Mouse (Mus musculus): ENCODE data around the gene Srcin1. TPM values are rescaled to one million over a fixed set of nuclear protein-coding genes. Genes with fewer than 3 reads are reported as not detected.

Gene Srcin1
- polyA plus RNA-seq, 1 experiment from 2014 or later = 6.7 TPM

- ATAC-seq (ENCODE audit: low FRiP score) = peak; percentile 46; the same call in 1 of the 2 replicates
- Histone ChIP-seq H3K4me2 (replicated peaks) (peak overlapping the region; percentile 97), H3K27me3 (peaks cover 90% of the 10 kb centered on the region), H3K4me3 (peak overlapping the region; percentile 52), H3K9me3 (replicated peaks) (no peaks in the 10 kb centered on the region), H3K4me1 (peaks cover 39% of the 10 kb centered on the region), H3K9ac (peak overlapping the region; percentile 69), H3K27ac (no peak overlapping the region), H3K36me3 (0 out of 2 replicates have a peak, but pooled peaks cover 5% of the 10 kb centered on the region)
- under 1% methylated on average over 57 of the region's 73 CpGs for WGBS
These were observed 29.1 kb downstream of the Srcin1 start for GRCm38 (mm10) chr11:97546804-97547411.

GRCm38 (mm10) chr11:97545808-97546560, 30.0 kb downstream of the Srcin1 start:
- H3K9ac ChIP-seq = peak overlapping the region; percentile 69
- peak overlapping the region; percentile 97 for H3K4me2 ChIP-seq (replicated peaks)
- no peak overlapping the region for H3K27ac ChIP-seq
- 4% methylated on average over 25 of the region's 26 CpGs for WGBS
- no peak for ATAC-seq (ENCODE audit: low FRiP score)
- H3K27me3 ChIP-seq = peaks cover 85% of the 10 kb centered on the region
- H3K4me3 ChIP-seq = peak overlapping the region; percentile 52
- peaks cover 36% of the 10 kb centered on the region for H3K4me1 ChIP-seq
- H3K9me3 ChIP-seq (replicated peaks) = no peaks in the 10 kb centered on the region
- H3K36me3 ChIP-seq = 0 out of 2 replicates have a peak, but pooled peaks cover 9% of the 10 kb centered on the region

GRCm38 (mm10) chr11:97543883-97544282, 32.1 kb downstream of the Srcin1 start:
- peaks cover 74% of the 10 kb centered on the region for H3K27me3 ChIP-seq
- no peak for ATAC-seq (ENCODE audit: low FRiP score)

GRCm38 (mm10) chr11:97543181-97543733, 32.7 kb downstream of the Srcin1 start:
- H3K36me3 ChIP-seq = 0 out of 2 replicates have a peak, but pooled peaks cover 9% of the 10 kb centered on the region
- 51% methylated on average over 12 of the region's 12 CpGs for WGBS
- H3K4me1 ChIP-seq = peaks cover 50% of the 10 kb centered on the region
- H3K27ac ChIP-seq = no peak overlapping the region
- H3K9ac ChIP-seq = no peak overlapping the region
- no peak for ATAC-seq (ENCODE audit: low FRiP score)
- H3K9me3 ChIP-seq (replicated peaks) = no peaks in the 10 kb centered on the region
- peaks cover 72% of the 10 kb centered on the region for H3K27me3 ChIP-seq
- no peak overlapping the region for H3K4me3 ChIP-seq
- no peak overlapping the region for H3K4me2 ChIP-seq (replicated peaks)

More at GRCm38 (mm10) chr11:97543883-97544282, 32.1 kb downstream of the Srcin1 start:
- 83% methylated on average over 9 of the region's 9 CpGs for WGBS
- Histone ChIP-seq H3K27ac (no peak overlapping the region), H3K4me1 (peaks cover 50% of the 10 kb centered on the region), H3K9ac (no peak overlapping the region), H3K36me3 (0 out of 2 replicates have a peak, but pooled peaks cover 9% of the 10 kb centered on the region), H3K9me3 (replicated peaks) (no peaks in the 10 kb centered on the region), H3K4me2 (replicated peaks) (no peak overlapping the region), H3K4me3 (no peak overlapping the region)

- no peak overlapping the region for H3K4me2 ChIP-seq (replicated peaks)
- ATAC-seq (ENCODE audit: low FRiP score) = no peak
- peaks cover 51% of the 10 kb centered on the region for H3K4me1 ChIP-seq
- no peaks in the 10 kb centered on the region for H3K9me3 ChIP-seq (replicated peaks)
- H3K4me3 ChIP-seq = no peak overlapping the region
- H3K27ac ChIP-seq = no peak overlapping the region
- H3K9ac ChIP-seq = no peak overlapping the region
- H3K36me3 ChIP-seq = 0 out of 2 replicates have a peak, but pooled peaks cover 9% of the 10 kb centered on the region
- peaks cover 72% of the 10 kb centered on the region for H3K27me3 ChIP-seq
- WGBS = 72% methylated on average over 22 of the region's 22 CpGs
These were observed 33.5 kb downstream of the Srcin1 start for GRCm38 (mm10) chr11:97542171-97543150.

GRCm38 (mm10) chr11:97540604-97541003, 35.4 kb downstream of the Srcin1 start:
- 58% methylated on average over 3 of the region's 3 CpGs for WGBS
- no peak for ATAC-seq (ENCODE audit: low FRiP score)
- Histone ChIP-seq H3K27ac (no peak overlapping the region), H3K9me3 (replicated peaks) (no peaks in the 10 kb centered on the region), H3K4me2 (replicated peaks) (no peak overlapping the region), H3K4me3 (no peak overlapping the region), H3K36me3 (0 out of 2 replicates have a peak, but pooled peaks cover 9% of the 10 kb centered on the region), H3K27me3 (peaks cover 72% of the 10 kb centered on the region), H3K9ac (no peak overlapping the region), H3K4me1 (peaks cover 47% of the 10 kb centered on the region)

DNA sequence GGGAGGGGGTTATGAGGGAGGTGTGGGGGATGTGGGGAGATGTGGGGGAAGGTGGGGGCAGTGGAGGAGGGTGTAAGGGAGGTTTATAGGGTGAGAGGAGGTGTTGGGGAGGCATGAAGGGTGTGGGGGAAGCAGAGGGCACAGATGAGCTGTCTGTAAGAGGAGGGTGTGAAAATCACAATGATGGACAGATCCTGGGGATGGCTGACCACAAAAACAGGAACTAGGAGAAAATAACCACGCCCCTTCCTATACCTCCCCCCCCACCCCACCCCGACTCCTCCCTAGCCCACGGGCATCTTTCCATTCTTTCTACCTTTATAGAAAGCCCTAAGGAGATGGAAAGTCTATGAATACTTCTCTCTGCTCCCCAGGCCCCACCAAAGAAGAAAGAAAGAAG, 35.9 kb downstream of the Srcin1 start:
- H3K9ac ChIP-seq = no peak overlapping the region
- no peak overlapping the region for H3K4me2 ChIP-seq (replicated peaks)
- 0 out of 2 replicates have a peak, but pooled peaks cover 9% of the 10 kb centered on the region for H3K36me3 ChIP-seq
- ATAC-seq (ENCODE audit: low FRiP score) = no peak
- no peaks in the 10 kb centered on the region for H3K9me3 ChIP-seq (replicated peaks)
- H3K27ac ChIP-seq = no peak overlapping the region
- peaks cover 48% of the 10 kb centered on the region for H3K4me1 ChIP-seq
- 63% methylated on average over 3 of the region's 3 CpGs for whole genome bisulfite sequencing
- peaks cover 72% of the 10 kb centered on the region for H3K27me3 ChIP-seq
- no peak overlapping the region for H3K4me3 ChIP-seq

GRCm38 (mm10) chr11:97539622-97540021, 36.4 kb downstream of the Srcin1 start:
- peaks cover 53% of the 10 kb centered on the region for H3K4me1 ChIP-seq
- H3K27ac ChIP-seq = no peak overlapping the region
- peaks cover 72% of the 10 kb centered on the region for H3K27me3 ChIP-seq
- H3K36me3 ChIP-seq = 0 out of 2 replicates have a peak, but pooled peaks cover 9% of the 10 kb centered on the region
- no peaks in the 10 kb centered on the region for H3K9me3 ChIP-seq (replicated peaks)
- no peak overlapping the region for H3K9ac ChIP-seq
- no peak overlapping the region for H3K4me3 ChIP-seq
- ATAC-seq (ENCODE audit: low FRiP score) = no peak
- WGBS = 54% methylated on average over 5 of the region's 5 CpGs
- H3K4me2 ChIP-seq (replicated peaks) = no peak overlapping the region

DNA sequence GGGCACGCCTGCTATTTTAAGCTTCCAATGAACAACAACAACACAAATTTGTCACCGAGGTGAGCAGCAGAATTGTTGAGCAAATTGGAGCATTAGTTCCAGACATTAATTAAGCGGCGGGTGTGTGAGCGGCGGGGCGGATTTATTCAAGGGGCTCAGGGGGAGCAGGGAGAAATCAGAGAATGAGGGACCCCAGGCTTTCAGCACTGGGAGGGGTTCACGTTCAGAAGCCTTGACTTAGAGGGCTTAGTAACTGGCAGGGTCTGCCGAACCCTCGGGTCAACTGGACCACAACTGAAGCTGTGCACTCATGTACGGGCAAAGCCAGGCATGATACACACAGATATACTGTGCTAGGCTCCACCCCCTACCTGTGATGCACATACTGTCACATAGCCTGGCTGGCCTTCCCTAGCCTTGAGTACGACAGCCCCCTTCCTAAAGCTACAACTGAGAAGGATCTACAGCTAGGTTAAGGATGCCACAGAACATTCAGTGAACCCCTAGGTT, 38.4 kb downstream of the Srcin1 start:
- H3K9me3 ChIP-seq (replicated peaks) = no peaks in the 10 kb centered on the region
- no peak for ATAC-seq (ENCODE audit: low FRiP score)
- peaks cover 12% of the 10 kb centered on the region for H3K36me3 ChIP-seq
- peaks cover 55% of the 10 kb centered on the region for H3K4me1 ChIP-seq
- H3K4me2 ChIP-seq (replicated peaks) = peak overlapping the region; percentile 55
- peaks cover 81% of the 10 kb centered on the region for H3K27me3 ChIP-seq
- WGBS = 18% methylated on average over 12 of the region's 12 CpGs
- H3K9ac ChIP-seq = peak overlapping the region; percentile 4; the same call in 1 of the 2 replicates
- no peak overlapping the region for H3K27ac ChIP-seq
- H3K4me3 ChIP-seq = no peak overlapping the region

DNA sequence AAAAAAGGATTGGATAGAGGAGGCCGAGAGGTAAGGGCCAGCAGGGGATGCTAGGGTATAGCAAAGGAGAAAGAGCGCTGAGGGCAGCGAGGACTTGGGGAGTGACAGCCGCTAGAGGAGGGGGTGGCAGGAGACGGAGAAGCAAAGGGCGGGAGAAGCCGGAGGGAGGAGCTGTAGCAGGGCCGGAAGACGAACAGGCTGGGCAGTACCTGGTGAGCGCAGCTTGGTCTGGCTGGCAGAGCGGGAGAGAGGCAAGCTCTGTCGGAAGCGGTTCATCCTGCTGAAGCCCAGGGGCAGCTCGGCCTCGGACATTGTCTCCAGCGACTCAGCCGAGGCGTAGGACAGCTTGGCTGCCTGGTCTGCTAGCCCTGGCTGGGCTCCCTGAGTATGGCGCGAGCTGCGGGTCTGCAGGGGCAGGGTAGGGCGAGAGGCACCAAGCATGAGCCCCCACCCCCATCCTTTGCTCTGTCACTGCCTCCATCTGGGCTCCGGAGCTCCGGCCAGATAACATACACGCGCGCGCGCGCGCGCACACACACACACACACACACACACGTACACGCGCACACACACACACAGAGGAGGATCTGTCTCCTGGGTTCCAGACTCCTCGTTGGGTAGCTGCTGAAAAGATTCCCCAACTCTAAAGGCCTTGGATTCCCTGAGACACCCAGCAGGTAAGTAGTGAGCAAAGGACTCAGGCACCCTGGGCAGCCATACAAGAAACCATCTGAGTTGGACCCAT, 39.0 kb downstream of the Srcin1 start:
- WGBS = under 1% methylated on average over 25 of the region's 36 CpGs
- Histone ChIP-seq H3K9me3 (replicated peaks) (no peaks in the 10 kb centered on the region), H3K27ac (no peak overlapping the region), H3K4me1 (peaks cover 58% of the 10 kb centered on the region), H3K4me3 (peak overlapping the region; percentile 31), H3K4me2 (replicated peaks) (peak overlapping the region; percentile 55), H3K36me3 (peaks cover 8% of the 10 kb centered on the region), H3K27me3 (peaks cover 82% of the 10 kb centered on the region), H3K9ac (peak overlapping the region; percentile 38)
- ATAC-seq (ENCODE audit: low FRiP score) = no peak; the same call in 1 of the 2 replicates

All from hindbrain, embryonic 12.5 days (tissue).